Mouse (Mus musculus) right cerebral cortex, adult 2 months (tissue): ENCODE data around the gene Snrpa.
A peak's percentile ranks its signal among the peaks of the same experiment; 100 is the strongest.
"Not testable (repeated sequence)": the region's sequence is repeated elsewhere in the genome, so short reads cannot be mapped to it uniquely, and the experiment has no call there.

Experiments used
- DNase-seq, 2 experiments: peaks; one replicate each; pipeline ENCODE4 v3.0.0; 2021 to 2022; ENCODE audit warnings: low spot score in 2 of 2

The Snrpa gene

DNA sequence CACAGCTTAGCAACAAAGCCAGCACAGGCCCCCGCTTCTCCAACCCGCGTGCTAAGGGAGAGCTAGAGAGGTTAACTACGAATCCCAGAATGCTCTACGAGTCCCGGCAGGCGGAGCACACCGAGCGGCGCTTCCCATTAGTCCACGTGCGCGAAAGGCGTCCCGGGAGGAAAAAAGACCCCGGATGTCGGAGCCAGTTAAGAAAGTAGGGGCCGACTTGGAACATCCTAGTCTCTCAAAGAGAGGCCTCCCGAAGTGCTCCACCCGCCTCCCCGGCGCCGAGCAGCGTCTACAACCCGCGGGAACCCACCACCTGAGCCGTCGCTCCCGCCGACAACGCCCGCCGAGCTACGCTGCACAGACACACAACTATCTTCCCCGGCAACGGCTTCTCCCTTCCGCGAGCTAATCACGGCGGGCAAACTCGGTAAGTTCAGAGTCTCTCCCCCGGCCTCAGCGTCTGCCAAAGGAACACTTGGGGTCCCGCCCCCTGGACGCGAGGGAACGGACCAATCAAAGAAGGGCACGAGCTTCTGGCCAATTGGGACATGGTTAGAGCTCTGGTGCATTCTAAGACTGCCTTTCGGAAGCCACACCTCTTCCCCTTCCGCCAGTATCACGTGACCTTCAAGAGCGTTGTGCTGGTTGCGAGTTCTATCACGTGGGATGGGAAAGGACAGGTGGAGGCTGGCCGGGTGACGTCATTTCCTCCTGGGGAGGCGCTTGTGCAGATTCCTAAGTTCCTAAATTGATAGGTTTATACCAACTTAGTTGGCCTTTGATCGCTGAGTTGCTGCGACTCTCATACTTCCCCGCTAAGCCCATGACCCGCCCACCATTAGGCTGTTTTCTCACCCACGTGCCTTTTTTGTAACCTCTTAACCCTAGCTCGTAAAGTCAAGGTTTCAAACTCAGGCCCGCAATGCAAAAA is at the start of gene Snrpa, which contains the start of gene BC024978:
Gene Snrpa (minus strand): TSS at position 591 of the 931 bp plus-strand sequence.
Gene BC024978 (plus strand): TSS at position 101 of the 931 bp plus-strand sequence.
- DNase-seq = peak; percentile 97 to 98

DNA sequence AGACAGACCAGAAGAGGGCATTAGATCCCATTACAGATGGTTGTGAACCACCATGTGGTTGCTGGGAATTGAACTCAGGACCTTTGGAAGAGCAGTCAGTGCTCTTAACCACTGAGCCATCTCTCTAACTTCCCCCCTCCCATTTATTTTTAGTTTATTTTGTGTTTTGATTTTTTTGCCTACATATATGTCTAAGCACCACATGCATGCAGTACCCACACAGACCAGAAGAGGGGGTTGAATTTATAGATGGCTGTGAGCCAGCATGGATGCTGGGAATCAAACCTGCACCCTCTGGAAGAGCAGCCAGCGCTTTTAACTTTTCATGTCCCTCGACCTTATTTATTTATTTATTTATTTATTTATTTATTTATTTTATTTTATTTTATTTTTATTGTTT is 48.0 kb upstream of the Snrpa start:
- DNase-seq = not testable (repeated sequence)

DNA sequence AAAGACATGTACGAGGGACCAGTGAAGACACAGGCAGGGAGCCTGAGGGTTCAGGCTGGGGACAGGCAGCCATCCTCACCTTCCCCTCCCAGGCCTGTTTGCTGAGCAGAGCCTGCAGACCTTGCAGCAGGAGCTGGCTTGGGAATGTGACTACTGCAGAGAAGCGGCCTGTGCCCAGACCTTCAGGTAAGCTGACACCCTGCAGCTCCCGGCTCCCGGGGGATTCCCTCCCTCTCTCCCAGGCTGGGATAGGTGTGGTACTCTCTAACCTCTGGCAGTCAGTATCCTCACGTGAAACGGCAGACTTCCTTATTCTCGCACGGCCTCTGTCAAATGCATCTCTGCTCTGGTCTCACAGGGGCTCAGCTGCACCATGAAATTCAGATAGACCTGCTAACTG is 47.1 kb upstream of the Snrpa start:
- no peak for DNase-seq

DNA sequence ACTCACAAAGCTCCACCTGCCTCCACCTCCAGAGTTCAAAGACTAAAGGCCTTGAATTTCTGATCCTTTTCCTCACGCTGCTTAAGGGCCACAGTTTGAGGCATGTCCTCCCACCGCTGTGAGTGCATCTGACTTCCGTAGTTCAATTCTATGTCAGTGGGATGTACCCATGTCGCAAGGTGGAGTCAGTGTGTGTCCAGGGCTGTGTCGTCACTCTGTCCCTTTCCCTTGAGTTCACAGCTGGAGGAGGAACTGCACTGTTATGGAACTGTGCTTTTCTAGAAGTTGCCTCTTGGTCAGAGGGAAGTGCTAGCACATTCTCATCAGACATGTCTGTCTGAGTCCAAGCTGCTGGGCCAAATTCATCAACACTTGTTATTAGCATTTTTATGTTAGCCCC is 42.5 kb upstream of the Snrpa start:
- DNase-seq = no peak

DNA sequence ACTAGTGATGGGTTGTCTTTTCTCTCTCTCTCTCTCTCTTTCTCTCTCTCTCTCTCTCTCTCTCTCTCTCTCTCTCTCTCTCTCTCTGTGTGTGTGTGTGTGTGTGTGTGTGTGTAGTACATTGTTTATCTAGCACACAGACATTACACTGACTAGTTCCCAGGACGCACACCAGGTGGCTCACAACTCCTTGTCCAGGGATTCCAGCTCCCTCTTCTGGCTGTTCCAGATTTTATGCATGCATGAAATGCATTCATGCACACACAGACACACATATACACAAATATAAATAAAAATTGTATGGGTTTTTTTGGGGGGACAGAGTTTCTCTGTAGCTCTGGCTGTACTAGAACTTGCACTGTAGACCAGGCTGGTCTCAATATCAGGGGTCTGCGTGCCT is 41.5 kb upstream of the Snrpa start:
- no peak for DNase-seq

DNA sequence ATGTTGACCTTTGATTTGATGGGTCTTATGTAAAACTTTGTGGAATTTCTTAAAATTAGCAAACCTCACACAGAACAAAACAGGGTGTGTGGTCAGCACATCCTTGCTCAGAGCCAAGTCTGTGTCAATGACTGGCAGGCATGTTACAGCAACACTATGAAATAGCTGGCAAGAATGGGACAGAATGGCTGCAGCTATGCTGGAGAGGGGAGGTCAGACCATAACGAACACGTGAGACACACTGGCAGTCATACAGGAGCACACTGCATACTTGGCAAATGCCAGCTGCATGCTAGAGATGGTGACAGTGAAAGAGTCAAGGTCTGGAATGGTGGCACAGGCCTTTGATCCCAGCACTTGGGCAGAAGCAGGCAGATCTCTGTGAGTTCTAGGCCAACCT is 39.7 kb upstream of the Snrpa start:
- no peak for DNase-seq

DNA sequence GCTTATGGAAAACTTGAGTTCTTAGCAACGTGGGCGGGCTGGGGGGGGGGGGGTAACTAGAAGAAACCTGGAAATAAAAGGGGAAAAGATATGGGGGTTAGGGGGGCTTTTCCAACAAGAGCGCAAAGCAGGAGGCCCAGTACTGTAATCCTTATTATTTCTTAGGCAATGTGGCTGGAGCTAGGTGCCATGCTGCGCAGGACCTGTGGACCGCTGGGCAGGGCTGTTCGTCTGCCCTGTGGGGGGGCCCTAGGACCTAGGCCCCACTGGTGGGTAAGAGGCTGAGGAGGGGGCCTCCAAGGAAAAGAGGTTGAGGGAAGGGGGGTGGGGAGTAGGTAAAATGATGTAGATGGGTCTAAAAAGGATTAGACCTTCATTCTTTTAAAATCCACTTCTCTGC is 37.2 kb upstream of the Snrpa start:
- DNase-seq = no peak

DNA sequence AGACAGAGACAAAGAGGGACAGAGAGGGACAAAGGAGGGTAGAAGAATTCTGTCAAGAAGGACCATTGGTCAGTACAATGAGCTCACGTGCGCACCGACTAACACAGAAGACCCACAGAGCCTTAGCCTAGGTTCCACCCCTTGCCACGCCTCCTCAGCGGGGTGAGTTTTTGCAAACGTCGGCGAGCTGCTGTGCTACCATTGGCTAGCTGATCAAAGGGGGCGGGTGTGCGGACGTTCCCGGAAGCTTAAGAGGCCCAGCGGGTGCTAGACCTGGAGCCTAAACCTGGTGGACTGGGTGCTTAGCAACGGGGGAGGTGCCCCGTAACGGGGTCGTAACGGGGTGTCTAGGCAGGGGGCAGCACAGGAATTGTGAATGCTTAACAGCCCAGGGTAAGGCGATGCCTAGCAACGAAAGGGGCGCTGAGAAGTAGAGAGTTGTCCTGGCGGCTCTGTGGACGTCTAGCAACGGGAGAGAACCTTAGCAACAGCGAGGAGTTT is 36.8 kb upstream of the Snrpa start, which contains the start of gene Coq8b:
Gene Coq8b (plus strand): TSS at position 243 of the 501 bp plus-strand sequence.
- DNase-seq = peak; percentile 92 to 94

DNA sequence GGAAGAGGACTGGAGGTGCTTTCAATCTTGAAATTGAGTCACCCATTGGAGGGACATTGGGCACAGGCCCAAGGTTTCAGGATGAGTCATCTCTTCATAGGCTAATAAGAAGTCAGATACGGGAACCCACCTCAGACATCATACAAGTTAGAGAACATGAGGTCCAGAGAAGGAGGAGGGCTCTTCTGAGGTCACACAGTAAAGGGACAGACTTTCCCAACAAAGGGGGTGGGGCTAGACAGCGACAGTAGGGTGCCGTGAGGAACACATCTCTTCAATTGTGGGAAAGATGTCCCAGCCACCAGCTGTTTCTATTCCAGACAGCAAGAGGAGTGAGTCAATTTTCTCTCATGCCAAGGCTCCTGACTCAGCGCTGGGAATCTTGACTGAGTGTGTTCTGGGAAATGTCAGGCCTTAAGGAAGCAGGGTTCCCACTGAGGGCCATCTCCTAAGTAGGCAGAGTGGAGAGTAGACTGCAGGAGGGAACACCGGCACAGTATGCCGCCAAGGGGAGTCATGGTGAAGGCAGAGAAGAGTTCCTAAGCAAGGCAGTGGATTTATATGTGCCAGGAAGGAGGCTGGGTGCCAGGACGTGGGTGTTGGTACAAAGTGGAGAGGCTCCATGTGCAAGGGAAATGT is 35.7 kb upstream of the Snrpa start:
- peak; percentile 79 to 86 for DNase-seq

DNA sequence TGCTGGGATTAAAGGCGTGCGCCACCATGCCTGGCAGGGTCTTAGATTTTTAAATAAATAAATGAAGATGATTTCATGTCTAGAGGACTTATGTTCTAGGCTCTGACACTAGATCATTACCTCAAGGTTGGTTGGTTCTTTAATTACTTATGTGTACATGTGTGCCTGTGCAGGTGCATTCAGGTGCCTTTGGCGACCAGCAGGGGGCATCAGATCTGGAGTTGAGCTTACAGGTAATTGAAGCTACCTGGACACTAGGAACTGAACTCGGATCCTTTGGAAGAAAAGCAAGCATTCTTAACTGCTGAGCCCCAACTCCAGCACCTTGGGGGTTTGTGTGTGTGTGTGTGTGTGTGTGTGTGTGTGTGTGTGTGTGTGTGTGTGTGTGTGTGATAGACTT is 34.7 kb upstream of the Snrpa start:
- DNase-seq = no peak

DNA sequence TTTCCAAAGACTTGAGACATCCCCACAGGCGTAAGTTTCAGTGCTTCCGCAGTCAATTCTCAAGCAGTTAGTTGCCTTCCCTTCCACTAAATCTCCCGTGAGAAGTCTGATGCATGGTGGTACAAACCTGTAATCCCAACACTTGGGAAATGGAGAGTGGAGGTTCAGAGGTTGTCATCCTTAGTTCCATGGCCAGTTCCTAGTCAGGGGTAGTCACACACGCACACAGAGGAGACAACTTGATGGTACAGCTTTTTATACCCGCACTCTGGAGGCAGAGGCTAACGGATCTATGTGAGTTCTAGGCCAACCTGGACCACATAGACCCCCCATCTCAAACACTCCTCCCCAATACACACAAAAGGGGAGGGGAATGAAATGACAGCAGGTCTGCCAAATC is 32.8 kb upstream of the Snrpa start:
- no peak for DNase-seq

DNA sequence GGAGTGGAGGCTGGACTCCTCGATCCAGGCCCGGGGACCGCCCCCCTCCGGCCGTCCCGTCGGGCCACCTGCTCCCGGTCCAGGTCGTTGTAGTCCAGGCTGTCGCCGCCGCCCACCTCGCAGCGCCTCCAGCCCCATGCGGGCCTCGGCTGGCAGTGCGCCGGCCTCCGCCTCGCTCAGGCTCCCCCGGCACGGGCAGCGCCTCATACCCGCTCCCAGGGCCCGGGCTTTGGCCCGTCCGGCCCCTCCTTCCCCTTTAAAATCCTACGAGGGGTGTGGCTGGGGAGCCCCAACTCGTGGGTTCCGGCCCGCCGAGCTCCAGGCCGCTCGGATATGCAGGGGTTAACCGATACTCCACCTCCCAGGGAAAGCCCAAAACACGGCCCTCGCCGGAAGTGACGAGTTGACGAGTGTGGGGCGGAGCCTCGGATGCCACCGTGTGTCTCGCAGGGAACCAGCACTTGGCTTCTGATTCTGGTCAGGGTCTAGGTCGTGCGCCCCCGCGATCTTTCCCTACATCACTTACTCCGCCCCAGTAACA is 32.3 kb upstream of the Snrpa start, which contains the start of gene Itpkc:
Gene Itpkc (minus strand): TSS at position 381 of the 541 bp plus-strand sequence.
- peak; percentile 88 to 94 for DNase-seq

DNA sequence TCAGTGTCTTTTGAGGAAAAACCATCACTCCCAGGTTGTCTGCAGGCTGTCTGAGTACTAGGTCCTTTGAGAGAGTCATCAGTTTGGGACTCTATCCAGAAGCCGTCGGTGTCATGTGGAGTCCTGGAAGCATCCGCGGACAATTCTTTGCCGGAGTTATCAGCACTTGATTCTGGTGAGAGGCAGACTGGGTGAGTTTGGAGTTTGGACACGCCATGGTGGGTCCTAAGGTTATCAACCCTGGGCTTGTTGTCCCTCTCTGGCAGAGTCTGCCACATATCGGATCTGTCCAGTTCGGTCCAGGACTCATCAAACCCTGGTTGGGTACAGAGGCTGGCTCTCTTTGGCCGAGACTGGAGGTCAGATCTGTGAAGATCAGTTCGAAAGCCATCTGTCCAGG is 31.6 kb upstream of the Snrpa start:
- DNase-seq = peak in 1 of 2 experiments; percentile 20

DNA sequence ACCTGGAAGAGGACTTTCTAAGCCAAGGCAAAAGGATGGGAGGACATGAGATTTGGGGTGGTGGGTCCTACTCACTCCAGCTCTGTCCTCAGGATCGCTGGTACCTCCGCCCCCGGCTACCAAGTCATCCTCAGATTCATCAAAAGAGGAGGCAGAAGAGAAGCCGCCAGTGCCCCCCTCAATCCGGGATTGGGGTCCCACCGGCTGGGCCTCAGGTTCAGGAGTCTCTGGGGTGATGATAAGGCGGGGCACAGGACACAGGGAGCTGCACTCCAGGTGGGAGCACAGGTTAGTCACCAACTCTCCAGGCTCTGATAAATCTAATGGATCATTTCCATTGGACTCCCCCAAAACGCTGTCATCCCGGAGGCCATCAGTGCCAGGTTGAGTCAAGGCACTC is 31.2 kb upstream of the Snrpa start:
- no peak for DNase-seq

DNA sequence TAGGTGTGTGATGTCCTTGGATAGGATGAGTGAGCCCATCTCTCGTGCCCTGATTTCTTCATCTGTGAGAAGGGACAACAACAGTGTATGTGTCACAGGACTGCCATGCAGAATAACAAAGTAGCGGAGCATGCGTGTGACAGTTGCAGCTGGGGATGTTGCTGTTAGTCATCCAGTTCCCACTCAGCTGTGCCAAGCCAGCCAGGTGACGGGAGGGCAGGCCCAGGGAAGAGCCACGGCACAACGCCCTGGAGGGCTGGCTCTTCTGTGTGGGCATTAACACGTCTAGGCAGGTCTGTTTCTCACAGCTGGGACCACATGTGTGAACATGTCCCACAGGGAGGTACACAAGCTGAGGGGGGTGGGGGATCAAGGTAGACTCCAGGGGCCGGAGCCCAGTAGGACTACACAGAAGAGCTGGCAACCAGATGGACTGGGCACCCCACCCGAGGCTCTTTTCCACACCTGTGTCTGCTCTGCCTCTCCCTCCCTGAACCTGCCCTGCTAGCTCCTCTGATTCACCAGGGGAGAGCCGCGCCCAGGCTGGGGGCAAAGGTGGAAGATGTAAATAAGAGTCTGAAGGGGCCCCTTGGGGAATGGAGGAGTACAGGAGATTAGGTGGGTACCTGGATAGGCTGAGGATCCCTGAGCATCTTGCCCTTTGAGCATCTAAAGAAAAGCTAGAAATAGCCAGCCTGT is 29.0 kb upstream of the Snrpa start:
- DNase-seq = peak; percentile 55 to 60

DNA sequence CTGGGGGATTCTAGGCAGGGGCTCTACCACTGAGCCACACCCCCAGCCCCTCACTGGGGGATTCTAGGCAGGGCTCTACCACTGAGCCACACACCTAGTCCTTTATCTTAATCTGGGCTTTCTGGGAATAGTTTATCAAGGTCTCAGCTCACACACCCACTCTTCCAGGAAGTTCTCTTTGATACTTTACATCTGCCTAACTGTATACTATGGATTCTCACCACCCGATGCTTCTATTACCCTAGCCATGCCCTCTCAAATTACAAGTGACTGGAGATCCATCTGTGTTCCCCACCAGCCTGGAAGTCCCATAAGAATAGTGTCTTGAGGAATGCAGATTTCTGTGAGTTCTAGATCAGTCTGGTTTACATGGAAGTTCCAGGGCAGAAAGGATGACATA is 26.5 kb upstream of the Snrpa start:
- no peak for DNase-seq

DNA sequence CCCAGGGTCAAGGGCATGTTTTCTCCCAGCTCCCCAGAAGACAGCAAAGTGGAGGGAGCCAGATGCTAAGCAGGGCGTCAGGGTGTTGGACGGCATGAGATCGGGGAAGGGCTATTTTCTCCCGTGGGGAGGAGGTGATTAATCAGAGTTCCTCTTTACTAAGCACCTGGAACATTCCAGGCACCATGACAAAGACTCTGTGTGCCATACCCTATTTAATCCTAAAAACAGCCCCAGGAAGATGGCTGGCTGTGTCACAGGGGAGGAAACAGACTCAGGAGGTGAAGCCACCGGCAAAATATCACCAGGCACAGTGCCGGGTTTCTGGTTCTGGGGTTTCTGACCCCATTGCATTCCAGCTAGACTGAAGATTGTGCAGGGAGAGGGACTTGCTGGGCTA is 25.9 kb upstream of the Snrpa start:
- DNase-seq = no peak

DNA sequence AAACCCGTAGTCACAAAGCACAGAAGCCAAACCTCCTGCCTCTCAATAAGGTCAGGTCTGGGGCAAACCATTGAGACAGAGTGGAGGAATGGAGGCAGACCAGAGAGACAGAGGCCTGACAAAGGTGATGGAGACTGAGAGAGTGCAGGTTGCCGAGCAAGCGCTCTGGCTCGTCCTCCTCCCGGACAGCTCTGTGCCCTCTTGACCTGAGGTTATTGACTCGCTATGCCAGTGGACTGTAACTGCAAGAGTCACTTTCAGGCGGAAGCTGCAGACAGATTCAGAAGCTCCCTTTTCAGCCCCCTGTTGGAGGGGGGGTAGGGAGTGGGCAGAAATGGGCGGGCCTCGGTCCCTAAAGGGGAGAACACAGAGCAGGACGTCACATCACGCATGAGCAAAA is 23.9 kb upstream of the Snrpa start:
- DNase-seq = no peak

DNA sequence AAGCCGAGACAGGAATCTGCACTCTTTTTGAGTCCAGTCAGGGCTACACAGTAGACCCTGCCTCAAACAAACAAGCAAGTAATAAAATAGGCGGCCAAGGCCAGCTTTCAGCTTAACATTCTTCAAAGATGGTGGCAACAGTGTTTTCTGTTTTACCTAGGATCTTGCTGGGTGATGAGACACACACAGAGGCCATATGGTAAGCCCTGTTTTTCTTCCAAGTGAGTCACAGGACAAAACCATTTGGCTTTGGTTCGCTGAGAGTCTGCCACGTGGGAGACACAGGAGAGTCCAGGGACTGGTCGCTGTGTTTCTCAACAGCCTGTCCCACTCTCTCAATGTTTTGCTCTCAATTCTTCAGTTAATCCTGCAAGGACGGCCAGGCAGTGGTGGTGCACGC is 22.5 kb upstream of the Snrpa start:
- DNase-seq = no peak

DNA sequence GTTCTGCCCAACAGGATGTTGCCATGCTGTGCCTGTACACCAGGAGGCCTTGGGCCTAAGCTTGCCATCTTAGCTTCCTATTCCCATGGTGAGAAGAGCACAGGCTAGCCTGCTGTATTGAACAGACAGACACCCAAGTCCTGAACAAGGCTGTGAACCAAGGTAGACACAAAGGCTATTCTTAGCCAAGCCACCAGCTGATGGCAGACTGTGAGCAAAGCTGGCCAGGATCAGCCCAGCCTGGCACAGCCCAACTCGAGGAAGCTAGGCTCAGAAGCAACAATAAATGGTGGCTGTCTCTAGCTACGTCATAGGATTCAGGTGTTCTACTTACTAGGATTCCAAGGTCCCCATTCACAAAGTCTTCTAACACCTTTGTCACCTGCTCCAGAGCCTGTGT is 16.6 kb upstream of the Snrpa start:
- no peak for DNase-seq

DNA sequence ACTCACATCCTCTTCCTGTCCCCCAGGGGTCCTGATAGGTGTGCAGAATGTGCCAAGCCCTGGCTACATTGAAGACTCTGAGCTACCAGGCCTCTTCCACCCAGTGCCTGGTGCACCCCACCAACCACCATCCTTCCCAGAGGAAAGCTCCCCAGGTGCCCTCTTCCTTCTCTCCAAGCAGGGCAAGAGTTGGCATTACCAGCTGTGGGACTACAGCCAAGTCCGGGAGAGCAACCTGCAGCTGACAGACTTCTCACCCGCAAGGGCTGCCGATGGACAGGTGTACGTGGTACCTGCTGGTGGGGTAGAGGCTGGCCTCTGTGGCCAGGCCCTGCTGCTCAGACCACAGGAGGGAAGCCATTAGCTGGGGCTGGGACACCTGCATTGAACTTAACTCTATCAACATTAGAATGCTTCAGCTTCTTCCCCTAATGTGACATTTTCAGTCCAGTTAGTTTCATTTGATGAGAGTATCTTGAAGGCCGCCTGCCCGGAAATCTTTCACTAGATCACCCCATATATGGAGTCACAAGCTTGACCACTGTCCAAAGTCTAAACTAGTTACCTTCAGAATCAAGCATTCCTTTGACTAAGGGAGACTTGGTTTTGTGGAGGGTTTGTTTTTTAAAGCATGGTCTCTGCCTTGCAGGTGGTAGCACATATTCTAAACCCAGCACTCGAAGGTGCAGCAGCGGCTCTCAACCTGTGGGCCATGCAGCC is 7.8 kb upstream of the Snrpa start:
- no peak for DNase-seq
